Mouse (Mus musculus): ENCODE data around the gene Efna3. TPM values are rescaled to one million over a fixed set of nuclear protein-coding genes. Genes with fewer than 3 reads are reported as not detected.

Efna3 gene
- total and polyA plus RNA-seq, 2 experiments from 2014 or later: 52.3 to 115 TPM

- ATAC-seq (ENCODE audit: low FRiP score) (peak; percentile 70), DNase-seq (ENCODE audit: low spot score) (peak; percentile 74)
- Histone ChIP-seq H3K4me3 (ENCODE audit: low read depth, low read length) (peak within 1 kb of the TSS; percentile 54), H3K4me2 (ENCODE audit: low read depth, low read length, poor library complexity, severe bottlenecking) (peak within 1 kb of the TSS; percentile 72), H3K27me3 (ENCODE audit: insufficient read depth, low read length) (no peaks in the 10 kb centered on the region), H3K4me1 (ENCODE audit: insufficient read depth, low read length) (peaks cover 11% of the 10 kb centered on the region; the same call in 1 of the 2 replicates), H3K9ac (replicated peaks; ENCODE audit: low read length, poor library complexity, severe bottlenecking) (peak within 1 kb of the TSS; percentile 76), H3K27ac (ENCODE audit: low read depth, low read length) (peak within 1 kb of the TSS; percentile 63), H3K36me3 (ENCODE audit: insufficient read depth, low read length) (0 out of 2 replicates have a peak, but pooled peaks cover 3% of the 10 kb centered on the region), H3K9me3 (ENCODE audit: low read length) (no peaks in the 10 kb centered on the region)
- WGBS: 2% methylated on average over 39 of the region's 39 CpGs
- peak; percentile 69 for TF ChIP-seq CTCF (IDR thresholded peaks at IDR 0.05)
Observed at GRCm38 (mm10) chr3:89270051-89270755, 52.6 kb downstream of the Efna3 start, which contains the start of gene Slc50a1. TSS of gene Slc50a1 (minus strand) at chr3:89270570.

GRCm38 (mm10) chr3:89268916-89269315 is 53.8 kb downstream of the Efna3 start:
- DNase-seq (ENCODE audit: low spot score): no peak
- H3K27ac ChIP-seq (ENCODE audit: low read depth, low read length): no peak overlapping the region
- H3K9me3 ChIP-seq (ENCODE audit: low read length): no peaks in the 10 kb centered on the region
- no peak overlapping the region for H3K9ac ChIP-seq (replicated peaks; ENCODE audit: low read length, poor library complexity, severe bottlenecking)
- no peak for TF ChIP-seq CTCF (IDR thresholded peaks at IDR 0.05)
- H3K36me3 ChIP-seq (ENCODE audit: insufficient read depth, low read length): 0 out of 2 replicates have a peak, but pooled peaks cover 3% of the 10 kb centered on the region
- ATAC-seq (ENCODE audit: low FRiP score): no peak
- H3K4me2 ChIP-seq (ENCODE audit: low read depth, low read length, poor library complexity, severe bottlenecking): peak overlapping the region; percentile 72; the same call in 1 of the 2 replicates
- H3K4me3 ChIP-seq (ENCODE audit: low read depth, low read length): no peak overlapping the region
- peaks cover 11% of the 10 kb centered on the region; the same call in 1 of the 2 replicates for H3K4me1 ChIP-seq (ENCODE audit: insufficient read depth, low read length)
- 58% methylated on average over 8 of the region's 8 CpGs for WGBS
- H3K27me3 ChIP-seq (ENCODE audit: insufficient read depth, low read length): no peaks in the 10 kb centered on the region

- H3K4me3 ChIP-seq (ENCODE audit: low read depth, low read length): peak overlapping the region; percentile 66
- peaks cover 11% of the 10 kb centered on the region; the same call in 1 of the 2 replicates for H3K4me1 ChIP-seq (ENCODE audit: insufficient read depth, low read length)
- peak overlapping the region; percentile 78 for H3K27ac ChIP-seq (ENCODE audit: low read depth, low read length)
- DNase-seq (ENCODE audit: low spot score) (peak; percentile 91), ATAC-seq (ENCODE audit: low FRiP score) (peak; percentile 82)
- peak overlapping the region; percentile 90 for H3K9ac ChIP-seq (replicated peaks; ENCODE audit: low read length, poor library complexity, severe bottlenecking)
- H3K9me3 ChIP-seq (ENCODE audit: low read length): no peaks in the 10 kb centered on the region
- TF ChIP-seq CTCF (IDR thresholded peaks at IDR 0.05): no peak
- 0 out of 2 replicates have a peak, but pooled peaks cover 3% of the 10 kb centered on the region for H3K36me3 ChIP-seq (ENCODE audit: insufficient read depth, low read length)
- under 1% methylated on average over 20 of the region's 20 CpGs for WGBS
- no peaks in the 10 kb centered on the region for H3K27me3 ChIP-seq (ENCODE audit: insufficient read depth, low read length)
- H3K4me2 ChIP-seq (ENCODE audit: low read depth, low read length, poor library complexity, severe bottlenecking): peak overlapping the region; percentile 93
Observed at GRCm38 (mm10) chr3:89266439-89266893, 56.3 kb downstream of the Efna3 start.

Other genes with a start within 250 kb of the Efna3 start
- 177 and 187 TPM in 2 replicates for gene Rusc1, start 229.7 kb downstream of the Efna3 start, total RNA-seq (2014; rRNA removed)
- 103 and 107 TPM in 2 replicates for gene Rusc1, start 229.7 kb downstream of the Efna3 start, polyA plus RNA-seq (2015; fragmentation: Nextera tagmentation; extraction: Ambion mirVana)
- not detected in 2 replicates for gene Gm43738, start 221.9 kb downstream of the Efna3 start, total RNA-seq (2014; rRNA removed)
- not detected in 2 replicates for gene Gm43738, start 221.9 kb downstream of the Efna3 start, polyA plus RNA-seq (2015; fragmentation: Nextera tagmentation; extraction: Ambion mirVana)
- 382 and 401 TPM in 2 replicates for gene Fdps, start 221.0 kb downstream of the Efna3 start, total RNA-seq (2014; rRNA removed)
- 407 and 423 TPM in 2 replicates for gene Fdps, start 221.0 kb downstream of the Efna3 start, polyA plus RNA-seq (2015; fragmentation: Nextera tagmentation; extraction: Ambion mirVana)
- 0.47 TPM in 1 of 2 replicates, not detected in the other for gene Pklr, start 186.8 kb downstream of the Efna3 start, total RNA-seq (2014; rRNA removed)
- 0.05 and 0.10 TPM in 2 replicates for gene Pklr, start 186.8 kb downstream of the Efna3 start, polyA plus RNA-seq (2015; fragmentation: Nextera tagmentation; extraction: Ambion mirVana)
- 94.8 and 97.8 TPM in 2 replicates for gene Hcn3, start 162.8 kb downstream of the Efna3 start, total RNA-seq (2014; rRNA removed)
- gene Hcn3, start 162.8 kb downstream of the Efna3 start, polyA plus RNA-seq (2015; fragmentation: Nextera tagmentation; extraction: Ambion mirVana): 44.8 and 46.7 TPM in 2 replicates
- gene Clk2, start 158.2 kb downstream of the Efna3 start, total RNA-seq (2014; rRNA removed): 38.9 and 44.5 TPM in 2 replicates
- gene Clk2, start 158.2 kb downstream of the Efna3 start, polyA plus RNA-seq (2015; fragmentation: Nextera tagmentation; extraction: Ambion mirVana): 12.1 and 12.6 TPM in 2 replicates
- 71.1 and 84.8 TPM in 2 replicates for gene Scamp3, start 145.5 kb downstream of the Efna3 start, total RNA-seq (2014; rRNA removed)
- 151 and 158 TPM in 2 replicates for gene Scamp3, start 145.5 kb downstream of the Efna3 start, polyA plus RNA-seq (2015; fragmentation: Nextera tagmentation; extraction: Ambion mirVana)
- gene Fam189b, start 139.8 kb downstream of the Efna3 start, total RNA-seq (2014; rRNA removed): 12.7 and 22.2 TPM in 2 replicates
- gene Fam189b, start 139.8 kb downstream of the Efna3 start, polyA plus RNA-seq (2015; fragmentation: Nextera tagmentation; extraction: Ambion mirVana): 32.5 and 37.5 TPM in 2 replicates
- 56.8 and 64.6 TPM in 2 replicates for gene Gba, start 120.0 kb downstream of the Efna3 start, total RNA-seq (2014; rRNA removed)
- gene Gba, start 120.0 kb downstream of the Efna3 start, polyA plus RNA-seq (2015; fragmentation: Nextera tagmentation; extraction: Ambion mirVana): 46.1 and 48.3 TPM in 2 replicates
- 38.5 and 42.9 TPM in 2 replicates for gene Thbs3, start 107.8 kb downstream of the Efna3 start, total RNA-seq (2014; rRNA removed)
- 39.0 and 47.6 TPM in 2 replicates for gene Thbs3, start 107.8 kb downstream of the Efna3 start, polyA plus RNA-seq (2015; fragmentation: Nextera tagmentation; extraction: Ambion mirVana)
- gene Mtx1, start 95.9 kb downstream of the Efna3 start, total RNA-seq (2014; rRNA removed): 101 and 108 TPM in 2 replicates
- 176 and 189 TPM in 2 replicates for gene Mtx1, start 95.9 kb downstream of the Efna3 start, polyA plus RNA-seq (2015; fragmentation: Nextera tagmentation; extraction: Ambion mirVana)
- 2.8 and 3.8 TPM in 2 replicates for gene Muc1, start 93.9 kb downstream of the Efna3 start, total RNA-seq (2014; rRNA removed)
- gene Muc1, start 93.9 kb downstream of the Efna3 start, polyA plus RNA-seq (2015; fragmentation: Nextera tagmentation; extraction: Ambion mirVana): 0.52 and 1.5 TPM in 2 replicates
- 74.7 and 93.9 TPM in 2 replicates for gene Krtcap2, start 77.0 kb downstream of the Efna3 start, total RNA-seq (2014; rRNA removed)
- gene Krtcap2, start 77.0 kb downstream of the Efna3 start, polyA plus RNA-seq (2015; fragmentation: Nextera tagmentation; extraction: Ambion mirVana): 219 TPM in 2 replicates
- 112 and 124 TPM in 2 replicates for gene Trim46, start 76.7 kb downstream of the Efna3 start, total RNA-seq (2014; rRNA removed)
- gene Trim46, start 76.7 kb downstream of the Efna3 start, polyA plus RNA-seq (2015; fragmentation: Nextera tagmentation; extraction: Ambion mirVana): 69.1 TPM in 2 replicates
- gene Dpm3, start 63.6 kb downstream of the Efna3 start, total RNA-seq (2014; rRNA removed): 198 and 223 TPM in 2 replicates
- gene Dpm3, start 63.6 kb downstream of the Efna3 start, polyA plus RNA-seq (2015; fragmentation: Nextera tagmentation; extraction: Ambion mirVana): 69.4 and 81.1 TPM in 2 replicates
- gene Slc50a1, start 52.4 kb downstream of the Efna3 start, total RNA-seq (2014; rRNA removed): 22.8 and 32.0 TPM in 2 replicates
- 42.4 and 48.7 TPM in 2 replicates for gene Slc50a1, start 52.4 kb downstream of the Efna3 start, polyA plus RNA-seq (2015; fragmentation: Nextera tagmentation; extraction: Ambion mirVana)
- 6.6 and 7.1 TPM in 2 replicates for gene Efna1, start 41.8 kb downstream of the Efna3 start, total RNA-seq (2014; rRNA removed)
- gene Efna1, start 41.8 kb downstream of the Efna3 start, polyA plus RNA-seq (2015; fragmentation: Nextera tagmentation; extraction: Ambion mirVana): 8.9 and 9.4 TPM in 2 replicates
- gene Efna4, start 15.1 kb upstream of the Efna3 start, total RNA-seq (2014; rRNA removed): 3.0 and 7.9 TPM in 2 replicates
- 2.5 and 3.5 TPM in 2 replicates for gene Efna4, start 15.1 kb upstream of the Efna3 start, polyA plus RNA-seq (2015; fragmentation: Nextera tagmentation; extraction: Ambion mirVana)
- gene Adam15, start 27.0 kb upstream of the Efna3 start, total RNA-seq (2014; rRNA removed): 63.4 and 88.8 TPM in 2 replicates
- gene Adam15, start 27.0 kb upstream of the Efna3 start, polyA plus RNA-seq (2015; fragmentation: Nextera tagmentation; extraction: Ambion mirVana): 73.6 and 79.4 TPM in 2 replicates
- not detected in 2 replicates for gene Dcst2, start 39.0 kb upstream of the Efna3 start, total RNA-seq (2014; rRNA removed)
- 0.31 and 0.51 TPM in 2 replicates for gene Dcst2, start 39.0 kb upstream of the Efna3 start, polyA plus RNA-seq (2015; fragmentation: Nextera tagmentation; extraction: Ambion mirVana)
- gene Dcst1, start 42.3 kb upstream of the Efna3 start, total RNA-seq (2014; rRNA removed): 0.05 TPM in 1 of 2 replicates, not detected in the other
- 1.1 TPM in 2 replicates for gene Dcst1, start 42.3 kb upstream of the Efna3 start, polyA plus RNA-seq (2015; fragmentation: Nextera tagmentation; extraction: Ambion mirVana)
- gene Zbtb7b, start 71.8 kb upstream of the Efna3 start, total RNA-seq (2014; rRNA removed): 2.2 and 4.4 TPM in 2 replicates
- 0.53 and 0.88 TPM in 2 replicates for gene Zbtb7b, start 71.8 kb upstream of the Efna3 start, polyA plus RNA-seq (2015; fragmentation: Nextera tagmentation; extraction: Ambion mirVana)
- gene Lenep, start 79.8 kb upstream of the Efna3 start, total RNA-seq (2014; rRNA removed): 1.8 and 2.3 TPM in 2 replicates
- 0.27 TPM in 1 of 2 replicates, not detected in the other for gene Lenep, start 79.8 kb upstream of the Efna3 start, polyA plus RNA-seq (2015; fragmentation: Nextera tagmentation; extraction: Ambion mirVana)
- 32.0 and 34.1 TPM in 2 replicates for gene Flad1, start 88.9 kb upstream of the Efna3 start, total RNA-seq (2014; rRNA removed)
- 26.0 and 29.3 TPM in 2 replicates for gene Flad1, start 88.9 kb upstream of the Efna3 start, polyA plus RNA-seq (2015; fragmentation: Nextera tagmentation; extraction: Ambion mirVana)
- 22.4 and 29.2 TPM in 2 replicates for gene Cks1b, start 95.4 kb upstream of the Efna3 start, total RNA-seq (2014; rRNA removed)
- 68.6 and 69.6 TPM in 2 replicates for gene Cks1b, start 95.4 kb upstream of the Efna3 start, polyA plus RNA-seq (2015; fragmentation: Nextera tagmentation; extraction: Ambion mirVana)
- gene Shc1, start 95.5 kb upstream of the Efna3 start, total RNA-seq (2014; rRNA removed): 21.7 and 24.9 TPM in 2 replicates
- 11.0 and 12.7 TPM in 2 replicates for gene Shc1, start 95.5 kb upstream of the Efna3 start, polyA plus RNA-seq (2015; fragmentation: Nextera tagmentation; extraction: Ambion mirVana)
- 77.8 and 91.3 TPM in 2 replicates for gene Pygo2, start 107.2 kb upstream of the Efna3 start, total RNA-seq (2014; rRNA removed)
- gene Pygo2, start 107.2 kb upstream of the Efna3 start, polyA plus RNA-seq (2015; fragmentation: Nextera tagmentation; extraction: Ambion mirVana): 38.5 and 40.4 TPM in 2 replicates
- 18.5 and 21.3 TPM in 2 replicates for gene Pbxip1, start 113.7 kb upstream of the Efna3 start, total RNA-seq (2014; rRNA removed)
- gene Pbxip1, start 113.7 kb upstream of the Efna3 start, polyA plus RNA-seq (2015; fragmentation: Nextera tagmentation; extraction: Ambion mirVana): 18.8 and 21.8 TPM in 2 replicates
- gene Pmvk, start 131.6 kb upstream of the Efna3 start, total RNA-seq (2014; rRNA removed): 90.8 and 121 TPM in 2 replicates
- gene Pmvk, start 131.6 kb upstream of the Efna3 start, polyA plus RNA-seq (2015; fragmentation: Nextera tagmentation; extraction: Ambion mirVana): 124 and 135 TPM in 2 replicates
- gene Kcnn3, start 197.2 kb upstream of the Efna3 start, total RNA-seq (2014; rRNA removed): 21.4 and 23.3 TPM in 2 replicates
- 5.9 and 7.3 TPM in 2 replicates for gene Kcnn3, start 197.2 kb upstream of the Efna3 start, polyA plus RNA-seq (2015; fragmentation: Nextera tagmentation; extraction: Ambion mirVana)

Data from midbrain, postnatal 0 days (tissue).